Mouse (Mus musculus) bone marrow, adult 2 months (tissue): ENCODE data around the gene Pik3r5. TPM values are rescaled to one million over a fixed set of nuclear protein-coding genes. Genes with fewer than 3 reads are reported as not detected.
A peak's percentile ranks its signal among the peaks of the same experiment; 100 is the strongest.

Experiments used
- H3K27ac ChIP-seq: fragments of 200-500 bp; 2 replicates; pipeline ENCODE4 v1.5.1; 2012; ENCODE audit warnings: low read depth, mild to moderate bottlenecking, control low read depth, inconsistent platforms, low read length; ENCODE audit not compliant: control insufficient read depth, poor library complexity, insufficient read depth
- H3K4me1 ChIP-seq: fragments of 200-500 bp; 2 replicates; pipeline ENCODE4 v1.6.1; 2011; ENCODE audit warnings: low read length; ENCODE audit not compliant: control insufficient read depth, insufficient read depth
- H3K4me3 ChIP-seq: fragments of 200-500 bp; replicated peaks from 2 replicates; pipeline ENCODE3; 2011; ENCODE audit warnings: mild to moderate bottlenecking, low read depth, low read length, control low read depth; ENCODE audit not compliant: control insufficient read depth
- CTCF ChIP-seq: fragments of 200-500 bp; IDR thresholded peaks from 2 replicates; pipeline ENCODE4 v1.5.1; 2011; ENCODE audit warnings: low read length, control low read depth; ENCODE audit not compliant: control insufficient read depth, insufficient read depth
- POLR2A ChIP-seq: fragments of 200-500 bp; IDR thresholded peaks from 2 replicates; pipeline ENCODE4 v1.6.1; 2011; ENCODE audit warnings: low read depth, mild to moderate bottlenecking, control low read depth, low read length, borderline replicate concordance; ENCODE audit not compliant: control insufficient read depth
- WGBS: fragments of 180-500 bp; shearing (Covaris S2); methylation state at CpG from one replicate; pipeline ENCODE4 v1.1.7; 2018; 5-methylcytosine and 5-hydroxymethylcytosine counted together
- polyA plus RNA-seq: library from polyadenylated mRNA; stranded (reverse); fragments of >200 nt; gene quantifications from 2 replicates; pipeline ENCODE4 v1.2.4, GENCODE M21; 2011; ENCODE audit warnings: low replicate concordance; ENCODE audit not compliant: missing spikeins, insufficient read depth, insufficient read length

Pik3r5 gene
- polyA plus RNA-seq, 1 experiment = 26.5 TPM

DNA sequence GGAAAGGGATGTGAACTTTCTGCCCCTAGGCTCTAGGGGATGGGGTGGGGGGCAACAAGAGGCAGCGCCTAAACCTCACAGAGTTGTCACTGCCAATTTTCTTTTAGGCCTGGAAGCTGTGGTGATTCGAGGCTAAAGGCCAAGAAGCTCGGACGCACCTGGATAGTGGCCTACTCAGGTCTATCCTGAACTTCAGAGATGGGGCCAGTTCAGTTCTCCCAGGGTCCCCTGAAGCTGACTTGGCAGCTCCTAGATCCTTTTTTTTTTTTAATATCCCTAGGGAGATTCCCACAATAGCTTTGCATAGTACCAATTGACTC lies 44.5 kb upstream of the Pik3r5 start:
- peak overlapping the region; percentile 5 for H3K4me3 ChIP-seq
- no peak for TF ChIP-seq POLR2A
- no peak for TF ChIP-seq CTCF
- H3K27ac ChIP-seq = no peak overlapping the region
- H3K4me1 ChIP-seq = no peaks in the 10 kb centered on the region; the same call in 1 of the 2 replicates
- WGBS = 74% methylated on average over 4 of the region's 4 CpGs

GRCm38 (mm10) chr11:68387971-68388654 lies 43.8 kb upstream of the Pik3r5 start:
- H3K4me3 ChIP-seq = no peak overlapping the region
- 78% methylated on average over 11 of the region's 11 CpGs for WGBS
- no peak overlapping the region for H3K27ac ChIP-seq
- no peaks in the 10 kb centered on the region; the same call in 1 of the 2 replicates for H3K4me1 ChIP-seq
- no peak for TF ChIP-seq POLR2A
- TF ChIP-seq CTCF = no peak

- Histone ChIP-seq H3K4me3 (no peak overlapping the region), H3K27ac (no peak overlapping the region), H3K4me1 (no peaks in the 10 kb centered on the region; the same call in 1 of the 2 replicates)
- WGBS = 59% methylated on average over 1 of the region's 1 CpGs
- no peak for TF ChIP-seq CTCF
- TF ChIP-seq POLR2A = no peak
These were observed 43.3 kb upstream of the Pik3r5 start for GRCm38 (mm10) chr11:68388655-68389015.

- Histone ChIP-seq H3K27ac (no peak overlapping the region), H3K4me3 (no peak overlapping the region), H3K4me1 (no peaks in the 10 kb centered on the region; the same call in 1 of the 2 replicates)
- 18% methylated on average over 8 of the region's 8 CpGs for WGBS
- TF ChIP-seq CTCF (no peak), POLR2A (no peak)
These were observed 42.3 kb upstream of the Pik3r5 start for GRCm38 (mm10) chr11:68389621-68390020.

- Histone ChIP-seq H3K27ac (no peak overlapping the region), H3K4me3 (no peak overlapping the region), H3K4me1 (no peaks in the 10 kb centered on the region)
- TF ChIP-seq POLR2A = no peak
- TF ChIP-seq CTCF = no peak
- WGBS = 18% methylated on average over 19 of the region's 19 CpGs
These were observed 41.3 kb upstream of the Pik3r5 start for GRCm38 (mm10) chr11:68390381-68391287.

- H3K27ac ChIP-seq = no peak overlapping the region
- no peak for TF ChIP-seq POLR2A
- no peak for TF ChIP-seq CTCF
- H3K4me3 ChIP-seq = no peak overlapping the region
- 56% methylated on average over 2 of the region's 2 CpGs for WGBS
- no peaks in the 10 kb centered on the region for H3K4me1 ChIP-seq
These were observed 37.9 kb upstream of the Pik3r5 start for GRCm38 (mm10) chr11:68393897-68394490.

GRCm38 (mm10) chr11:68394749-68395148 lies 37.2 kb upstream of the Pik3r5 start:
- 48% methylated on average over 4 of the region's 4 CpGs for WGBS
- Histone ChIP-seq H3K4me3 (no peak overlapping the region), H3K4me1 (no peaks in the 10 kb centered on the region), H3K27ac (no peak overlapping the region)
- TF ChIP-seq CTCF (no peak), POLR2A (no peak)

DNA sequence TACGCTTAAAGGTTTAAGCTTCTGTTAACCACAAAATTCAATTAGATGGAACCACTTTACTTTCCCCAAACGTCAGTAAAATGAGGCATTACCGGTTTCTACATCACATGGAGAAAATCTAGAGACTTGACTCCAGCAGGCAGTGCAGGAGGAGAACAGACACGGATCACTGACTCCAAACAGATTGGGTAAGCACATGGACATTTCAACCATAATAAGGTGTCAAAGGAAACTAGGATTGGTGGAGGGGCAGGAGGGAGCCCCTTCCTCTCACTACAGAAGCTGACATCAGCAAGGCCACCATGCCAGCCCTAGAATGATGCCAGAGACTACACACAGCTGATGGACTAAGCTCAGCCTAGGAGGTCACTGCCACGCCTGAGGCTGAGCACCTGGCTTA lies 36.4 kb upstream of the Pik3r5 start:
- Histone ChIP-seq H3K4me1 (no peaks in the 10 kb centered on the region), H3K4me3 (no peak overlapping the region), H3K27ac (no peak overlapping the region)
- no peak for TF ChIP-seq CTCF
- TF ChIP-seq POLR2A = no peak
- 59% methylated on average over 5 of the region's 5 CpGs for WGBS
